Mouse (Mus musculus): Measurements from ENCODE around the gene Kazn. TPM values are rescaled to one million over a fixed set of nuclear protein-coding genes. Genes with fewer than 3 reads are reported as not detected.

Gene Kazn
- polyA plus RNA-seq, 1 experiment: 2.7 TPM

- peaks cover 2% of the 10 kb centered on the region for H3K27me3 ChIP-seq (replicated peaks)
- H3K4me3 ChIP-seq (replicated peaks): no peak overlapping the region
- peaks cover 5% of the 10 kb centered on the region for H3K4me1 ChIP-seq
- H3K36me3 ChIP-seq (replicated peaks; ENCODE audit: low read length): no peaks in the 10 kb centered on the region
- TF ChIP-seq FLI1 (IDR thresholded peaks at IDR 0.05; ENCODE audit: low read length): no peak
- no peak for TF ChIP-seq GATA1 (IDR thresholded peaks at IDR 0.05; ENCODE audit: borderline replicate concordance, low read length)
- H3K9me3 ChIP-seq: no peaks in the 10 kb centered on the region
Measured at GRCm38 (mm10) chr4:142209476-142209875, 29.7 kb downstream of the Kazn start.

- no peak for TF ChIP-seq GATA1 (IDR thresholded peaks at IDR 0.05; ENCODE audit: borderline replicate concordance, low read length)
- TF ChIP-seq FLI1 (IDR thresholded peaks at IDR 0.05; ENCODE audit: low read length): no peak
- H3K4me1 ChIP-seq: peaks cover 5% of the 10 kb centered on the region
- H3K36me3 ChIP-seq (replicated peaks; ENCODE audit: low read length): no peaks in the 10 kb centered on the region
- H3K27me3 ChIP-seq (replicated peaks): peaks cover 2% of the 10 kb centered on the region
- no peaks in the 10 kb centered on the region for H3K9me3 ChIP-seq
- no peak overlapping the region for H3K4me3 ChIP-seq (replicated peaks)
Measured at GRCm38 (mm10) chr4:142205693-142206092, 33.5 kb downstream of the Kazn start.

GRCm38 (mm10) chr4:142196626-142197025, 42.6 kb downstream of the Kazn start:
- no peak for TF ChIP-seq FLI1 (IDR thresholded peaks at IDR 0.05; ENCODE audit: low read length)
- TF ChIP-seq GATA1 (IDR thresholded peaks at IDR 0.05; ENCODE audit: borderline replicate concordance, low read length): no peak
- Histone ChIP-seq H3K9me3 (peaks cover 3% of the 10 kb centered on the region), H3K4me1 (no peaks in the 10 kb centered on the region), H3K36me3 (replicated peaks; ENCODE audit: low read length) (no peaks in the 10 kb centered on the region), H3K27me3 (replicated peaks) (peaks cover 1% of the 10 kb centered on the region), H3K4me3 (replicated peaks) (no peak overlapping the region)

GRCm38 (mm10) chr4:142193780-142194179, 45.4 kb downstream of the Kazn start:
- Histone ChIP-seq H3K36me3 (replicated peaks; ENCODE audit: low read length) (no peaks in the 10 kb centered on the region), H3K9me3 (no peaks in the 10 kb centered on the region), H3K27me3 (replicated peaks) (peaks cover 1% of the 10 kb centered on the region), H3K4me1 (no peaks in the 10 kb centered on the region), H3K4me3 (replicated peaks) (no peak overlapping the region)
- no peak for TF ChIP-seq GATA1 (IDR thresholded peaks at IDR 0.05; ENCODE audit: borderline replicate concordance, low read length)
- TF ChIP-seq FLI1 (IDR thresholded peaks at IDR 0.05; ENCODE audit: low read length): no peak

- no peaks in the 10 kb centered on the region for H3K9me3 ChIP-seq
- H3K4me3 ChIP-seq (replicated peaks): no peak overlapping the region
- TF ChIP-seq FLI1 (IDR thresholded peaks at IDR 0.05; ENCODE audit: low read length) (no peak), GATA1 (IDR thresholded peaks at IDR 0.05; ENCODE audit: borderline replicate concordance, low read length) (no peak)
- H3K36me3 ChIP-seq (replicated peaks; ENCODE audit: low read length): no peaks in the 10 kb centered on the region
- peaks cover 1% of the 10 kb centered on the region for H3K27me3 ChIP-seq (replicated peaks)
- H3K4me1 ChIP-seq: no peaks in the 10 kb centered on the region
Measured at GRCm38 (mm10) chr4:142193151-142193578, 46.0 kb downstream of the Kazn start.

GRCm38 (mm10) chr4:142189960-142190359, 49.2 kb downstream of the Kazn start:
- peak overlapping the region; percentile 38 for H3K4me3 ChIP-seq (replicated peaks)
- TF ChIP-seq FLI1 (IDR thresholded peaks at IDR 0.05; ENCODE audit: low read length) (no peak), GATA1 (IDR thresholded peaks at IDR 0.05; ENCODE audit: borderline replicate concordance, low read length) (no peak)
- peaks cover 19% of the 10 kb centered on the region for H3K9me3 ChIP-seq
- no peaks in the 10 kb centered on the region for H3K36me3 ChIP-seq (replicated peaks; ENCODE audit: low read length)
- no peaks in the 10 kb centered on the region for H3K4me1 ChIP-seq
- no peaks in the 10 kb centered on the region for H3K27me3 ChIP-seq (replicated peaks)

- Histone ChIP-seq H3K27me3 (replicated peaks) (no peaks in the 10 kb centered on the region), H3K4me3 (replicated peaks) (no peak overlapping the region), H3K36me3 (replicated peaks; ENCODE audit: low read length) (no peaks in the 10 kb centered on the region), H3K4me1 (no peaks in the 10 kb centered on the region), H3K9me3 (peaks cover 19% of the 10 kb centered on the region)
- no peak for TF ChIP-seq FLI1 (IDR thresholded peaks at IDR 0.05; ENCODE audit: low read length)
Measured at GRCm38 (mm10) chr4:142188501-142188900, 50.7 kb downstream of the Kazn start.

GRCm38 (mm10) chr4:142186155-142186554, 53.0 kb downstream of the Kazn start:
- H3K9me3 ChIP-seq: peaks cover 19% of the 10 kb centered on the region
- H3K27me3 ChIP-seq (replicated peaks): no peaks in the 10 kb centered on the region
- no peaks in the 10 kb centered on the region for H3K4me1 ChIP-seq
- no peak for TF ChIP-seq GATA1 (IDR thresholded peaks at IDR 0.05; ENCODE audit: borderline replicate concordance, low read length)
- no peak for TF ChIP-seq FLI1 (IDR thresholded peaks at IDR 0.05; ENCODE audit: low read length)
- no peak overlapping the region for H3K4me3 ChIP-seq (replicated peaks)
- H3K36me3 ChIP-seq (replicated peaks; ENCODE audit: low read length): no peaks in the 10 kb centered on the region

- TF ChIP-seq FLI1 (IDR thresholded peaks at IDR 0.05; ENCODE audit: low read length): no peak
- no peak for TF ChIP-seq GATA1 (IDR thresholded peaks at IDR 0.05; ENCODE audit: borderline replicate concordance, low read length)
- Histone ChIP-seq H3K4me1 (no peaks in the 10 kb centered on the region), H3K4me3 (replicated peaks) (no peak overlapping the region), H3K27me3 (replicated peaks) (no peaks in the 10 kb centered on the region), H3K36me3 (replicated peaks; ENCODE audit: low read length) (no peaks in the 10 kb centered on the region), H3K9me3 (peaks cover 19% of the 10 kb centered on the region)
Measured at GRCm38 (mm10) chr4:142185533-142185900, 53.7 kb downstream of the Kazn start.

- H3K4me1 ChIP-seq: no peaks in the 10 kb centered on the region
Measured at GRCm38 (mm10) chr4:142184852-142185532, 54.2 kb downstream of the Kazn start.

More at GRCm38 (mm10) chr4:142184852-142185532, 54.2 kb downstream of the Kazn start:
- H3K4me3 ChIP-seq (replicated peaks): no peak overlapping the region
- peaks cover 19% of the 10 kb centered on the region for H3K9me3 ChIP-seq
- no peak for TF ChIP-seq GATA1 (IDR thresholded peaks at IDR 0.05; ENCODE audit: borderline replicate concordance, low read length)
- no peak for TF ChIP-seq FLI1 (IDR thresholded peaks at IDR 0.05; ENCODE audit: low read length)
- no peaks in the 10 kb centered on the region for H3K36me3 ChIP-seq (replicated peaks; ENCODE audit: low read length)
- H3K27me3 ChIP-seq (replicated peaks): no peaks in the 10 kb centered on the region

All from megakaryocyte, embryonic 14.5 days (primary cell).